Mouse (Mus musculus) T-helper 17 cell (primary cell): Measurements from ENCODE around the gene Amh.

ENCODE experiments used
- in situ Hi-C, 2 experiments: fragments of 300-600 bp; cut with MboI, MseI; formaldehyde crosslinking; loops; 1 replicate in 1 of 2; 2 replicates in 1 of 2; pipeline ENCODE4 v1.15.1; 2025; ENCODE audit warnings: high pct_unique_total_duplicates in 2 of 2

The Amh gene

DNA sequence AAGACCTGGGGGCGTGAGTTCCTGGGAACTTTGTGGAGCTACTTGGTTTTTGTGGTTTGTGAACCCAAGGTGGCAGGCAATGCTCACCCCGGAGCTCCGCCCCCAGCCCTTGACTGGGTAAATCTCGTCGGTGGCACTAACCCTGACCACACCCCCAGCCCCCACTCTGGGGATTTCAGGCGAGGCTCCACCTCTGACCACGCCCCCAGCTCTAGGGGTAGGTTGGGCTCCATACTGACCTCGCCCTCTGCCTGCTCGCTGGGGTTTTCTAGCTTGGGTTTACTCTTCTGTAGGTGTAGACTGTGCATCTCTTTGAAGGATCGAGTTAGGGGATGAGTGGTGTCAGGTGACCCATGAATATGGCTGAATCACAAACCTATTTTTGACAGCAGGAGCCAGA lies 43.5 kb downstream of the Amh start:
- in situ Hi-C loops: no loop called here

- in situ Hi-C loops: no loop called here
These were observed 50.1 kb downstream of the Amh start, which contains the start of the genes Lsm7 and Sppl2b for GRCm38 (mm10) chr10:80854913-80855748. TSS of gene Lsm7 (minus strand) at chr10:80855209. TSS of gene Sppl2b (plus strand) at chr10:80855275.

- in situ Hi-C loops: no loop called here
These were observed 50.7 kb downstream of the Amh start for GRCm38 (mm10) chr10:80855749-80856073.

GRCm38 (mm10) chr10:80856267-80856666 lies 51.2 kb downstream of the Amh start:
- in situ Hi-C loops: no loop called here

- in situ Hi-C loops: no loop called here
These were observed 51.9 kb downstream of the Amh start for GRCm38 (mm10) chr10:80856908-80857307.
